Mouse (Mus musculus) midbrain, embryonic 16.5 days (tissue): ENCODE measurements around the gene Myh13. TPM values are rescaled to one million over a fixed set of nuclear protein-coding genes. Genes with fewer than 3 reads are reported as not detected.

Source experiments
- ATAC-seq: fragments of 200-750 bp; cut with Nextera tagmentation; 2 replicates; pipeline ENCODE4 v1.8.0; 2017; ENCODE audit warnings: moderate TSS enrichment
- H3K27ac ChIP-seq: fragments of 300-500 bp; sonication (generic); 2 replicates; pipeline ENCODE4 v1.5.1; 2014; ENCODE audit warnings: mild to moderate bottlenecking, low read length, mixed read lengths
- H3K27me3 ChIP-seq: fragments of 300-500 bp; sonication (generic); 2 replicates; pipeline ENCODE4 v1.6.1; 2014; ENCODE audit warnings: low read depth, low read length, mixed read lengths; ENCODE audit not compliant: control insufficient read depth, insufficient read depth
- H3K36me3 ChIP-seq: fragments of 300-500 bp; sonication (generic); 2 replicates; pipeline ENCODE4 v1.6.1; 2014; ENCODE audit warnings: mild to moderate bottlenecking, low read length, moderate library complexity, mixed read lengths; ENCODE audit not compliant: control insufficient read depth, insufficient read depth
- H3K4me1 ChIP-seq: fragments of 300-500 bp; sonication (generic); 2 replicates; pipeline ENCODE4 v1.6.1; 2014; ENCODE audit warnings: mild to moderate bottlenecking, low read length, mixed read lengths; ENCODE audit not compliant: control insufficient read depth, insufficient read depth
- H3K4me2 ChIP-seq: fragments of 300-500 bp; sonication (generic); 2 replicates; pipeline ENCODE4 v1.6.1; 2014; ENCODE audit warnings: mild to moderate bottlenecking, low read length, mixed read lengths
- H3K4me3 ChIP-seq: fragments of 300-500 bp; sonication (generic); 2 replicates; pipeline ENCODE4 v1.5.1; 2014; ENCODE audit warnings: low read depth, mild to moderate bottlenecking, low read length, moderate library complexity, mixed read lengths
- H3K9ac ChIP-seq: fragments of 300-500 bp; sonication (generic); 2 replicates; pipeline ENCODE4 v1.6.1; 2014; ENCODE audit warnings: low read depth, low read length, mixed read lengths
- H3K9me3 ChIP-seq: fragments of 300-500 bp; sonication (generic); replicated peaks from 2 replicates; pipeline ENCODE4 v1.6.1; 2014; ENCODE audit warnings: mild to moderate bottlenecking, low read length, mixed read lengths; ENCODE audit not compliant: control insufficient read depth, poor library complexity, severe bottlenecking
- WGBS: fragments of 180-500 bp; shearing (Covaris S2); extraction: QIAGEN DNeasy Blood & Tissue Kit; methylation state at CpG from one replicate; pipeline ENCODE4 v1.1.7; 2014; 5-methylcytosine and 5-hydroxymethylcytosine counted together
- polyA plus RNA-seq: library from polyadenylated mRNA; unstranded; fragments of >200 nt; fragmentation: Nextera tagmentation; extraction: Ambion mirVana; gene quantifications from 2 replicates; pipeline ENCODE4 v1.2.1, GENCODE M21; 2015

Myh13 gene
- polyA plus RNA-seq, 1 experiment from 2014 or later, result 0.29 TPM

- 83% methylated on average over 4 of the region's 4 CpGs for WGBS
- ATAC-seq, result no peak
- no peaks in the 10 kb centered on the region for H3K27me3 ChIP-seq
- H3K4me3 ChIP-seq, result no peak overlapping the region
- H3K4me1 ChIP-seq, result no peaks in the 10 kb centered on the region; the same call in 1 of the 2 replicates
- no peaks in the 10 kb centered on the region for H3K9me3 ChIP-seq
- H3K9ac ChIP-seq, result no peak overlapping the region
- H3K36me3 ChIP-seq, result no peaks in the 10 kb centered on the region
- H3K27ac ChIP-seq, result no peak overlapping the region
- H3K4me2 ChIP-seq, result no peak overlapping the region
Measured at GRCm38 (mm10) chr11:67381833-67382232, 60.4 kb downstream of the Myh13 start.

- H3K4me2 ChIP-seq, result no peak overlapping the region
- no peak overlapping the region for H3K9ac ChIP-seq
- H3K4me3 ChIP-seq, result no peak overlapping the region
- H3K9me3 ChIP-seq, result no peaks in the 10 kb centered on the region
- no peaks in the 10 kb centered on the region for H3K36me3 ChIP-seq
- no peaks in the 10 kb centered on the region; the same call in 1 of the 2 replicates for H3K4me1 ChIP-seq
- no peak overlapping the region for H3K27ac ChIP-seq
- ATAC-seq, result no peak
- no peaks in the 10 kb centered on the region for H3K27me3 ChIP-seq
- 90% methylated on average over 7 of the region's 7 CpGs for WGBS
Measured at GRCm38 (mm10) chr11:67384653-67385052, 63.2 kb downstream of the Myh13 start.

DNA sequence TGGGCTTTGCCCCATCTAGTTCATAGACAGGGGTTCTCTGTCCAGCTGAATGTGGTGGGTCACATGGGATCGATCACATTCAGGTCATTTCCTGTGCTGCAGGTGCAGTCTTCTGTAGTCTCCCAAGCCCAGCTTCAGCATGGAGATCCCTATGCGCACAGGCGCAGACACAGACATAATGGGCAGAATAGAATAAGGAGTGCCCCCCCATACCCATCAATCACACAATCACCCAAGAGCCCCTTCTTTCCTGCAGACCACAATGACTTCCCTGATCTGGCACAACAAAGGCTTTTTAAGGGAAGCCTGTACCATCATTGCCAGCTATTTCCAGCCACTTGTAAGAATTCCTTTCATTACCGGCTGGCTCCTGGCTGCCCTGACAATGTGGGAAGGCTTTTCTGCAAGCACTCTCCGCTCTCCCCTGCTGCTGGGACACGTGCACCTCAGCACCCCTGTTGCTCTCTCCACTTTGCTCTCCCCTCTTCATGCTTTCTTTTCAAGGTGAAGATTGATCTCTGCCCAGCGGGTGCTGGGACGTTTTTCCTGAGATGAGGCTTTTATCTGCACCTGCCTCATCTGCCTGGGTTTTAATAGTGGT, 65.5 kb downstream of the Myh13 start:
- Histone ChIP-seq H3K4me1 (no peaks in the 10 kb centered on the region), H3K4me3 (no peak overlapping the region), H3K27ac (peak overlapping the region; percentile 56), H3K9ac (no peak overlapping the region), H3K4me2 (no peak overlapping the region), H3K9me3 (no peaks in the 10 kb centered on the region), H3K36me3 (no peaks in the 10 kb centered on the region), H3K27me3 (no peaks in the 10 kb centered on the region)
- peak; percentile 68; the same call in 1 of the 2 replicates for ATAC-seq
- WGBS, result 28% methylated on average over 8 of the region's 8 CpGs

DNA sequence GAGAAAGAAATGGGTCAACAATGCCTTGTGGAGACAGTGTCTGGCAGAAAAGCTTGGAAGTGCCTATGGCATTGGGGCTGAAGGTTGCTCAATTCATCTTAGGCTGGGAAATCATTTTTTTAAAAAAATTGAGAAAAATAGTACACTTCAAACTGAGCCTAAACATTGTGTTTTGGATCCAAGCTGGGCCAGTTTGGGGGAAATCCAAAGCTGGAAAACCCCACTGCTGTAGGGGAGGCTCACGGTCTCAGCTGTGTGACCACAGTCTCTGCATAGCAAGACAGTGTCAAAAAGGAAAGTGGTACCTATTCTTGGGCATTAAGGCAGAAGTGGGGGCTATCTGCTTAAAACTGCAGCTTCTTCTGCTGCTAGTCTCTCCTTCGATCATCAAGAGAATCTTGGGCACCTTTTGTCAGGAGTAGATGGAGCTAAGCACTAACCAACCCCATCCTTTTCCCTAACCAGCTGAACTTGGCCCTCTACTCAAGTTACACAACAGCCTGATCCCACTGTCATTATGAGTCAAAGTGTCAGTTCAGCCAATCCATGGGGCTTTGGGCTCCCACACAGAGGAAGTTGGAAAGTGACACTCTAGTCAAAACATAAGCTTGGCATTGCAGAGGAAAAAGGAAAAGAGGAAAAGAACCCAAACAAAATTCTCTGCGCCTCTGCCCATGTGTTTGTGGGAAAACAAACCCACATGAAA, 69.4 kb downstream of the Myh13 start:
- no peaks in the 10 kb centered on the region for H3K36me3 ChIP-seq
- ATAC-seq, result no peak
- WGBS, result 90% methylated on average over 3 of the region's 3 CpGs

GRCm38 (mm10) chr11:67392369-67392768, 70.9 kb downstream of the Myh13 start:
- no peaks in the 10 kb centered on the region for H3K36me3 ChIP-seq
- no peak overlapping the region for H3K27ac ChIP-seq
- 89% methylated on average over 3 of the region's 3 CpGs for WGBS
- ATAC-seq, result no peak
- H3K4me2 ChIP-seq, result no peak overlapping the region
- no peaks in the 10 kb centered on the region for H3K27me3 ChIP-seq
- no peaks in the 10 kb centered on the region for H3K4me1 ChIP-seq
- H3K4me3 ChIP-seq, result no peak overlapping the region
- no peak overlapping the region for H3K9ac ChIP-seq
- H3K9me3 ChIP-seq, result no peaks in the 10 kb centered on the region

More for the DNA sequence above, 69.4 kb downstream of the Myh13 start:
- H3K9ac ChIP-seq, result no peak overlapping the region
- H3K4me2 ChIP-seq, result no peak overlapping the region
- no peaks in the 10 kb centered on the region for H3K9me3 ChIP-seq
- no peak overlapping the region for H3K4me3 ChIP-seq
- no peaks in the 10 kb centered on the region for H3K4me1 ChIP-seq
- H3K27me3 ChIP-seq, result no peaks in the 10 kb centered on the region
- H3K27ac ChIP-seq, result no peak overlapping the region

DNA sequence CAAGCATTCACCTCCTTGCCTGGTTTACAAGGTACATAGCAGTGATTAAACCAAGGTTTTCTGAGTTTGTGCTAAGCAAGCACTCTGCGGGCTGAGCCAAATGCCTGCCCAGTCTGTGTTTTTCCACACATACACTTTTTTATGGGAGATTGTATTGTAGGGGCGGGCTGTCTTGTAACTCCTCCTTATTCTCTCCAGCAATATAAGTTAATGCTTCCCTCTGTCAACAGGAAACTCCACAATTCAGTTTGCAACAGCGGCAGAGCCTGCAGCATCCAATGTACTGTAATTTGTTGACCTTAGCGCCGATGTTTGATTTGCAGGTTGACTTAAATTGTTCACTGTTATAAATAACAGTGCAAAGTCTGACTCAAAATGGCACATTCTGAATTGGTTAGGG, 79.5 kb downstream of the Myh13 start:
- H3K27ac ChIP-seq, result no peak overlapping the region
- 88% methylated on average over 5 of the region's 5 CpGs for WGBS
- no peaks in the 10 kb centered on the region for H3K9me3 ChIP-seq
- H3K4me3 ChIP-seq, result no peak overlapping the region
- H3K36me3 ChIP-seq, result no peaks in the 10 kb centered on the region
- no peak overlapping the region for H3K9ac ChIP-seq
- ATAC-seq, result no peak
- H3K27me3 ChIP-seq, result no peaks in the 10 kb centered on the region
- no peaks in the 10 kb centered on the region for H3K4me1 ChIP-seq
- H3K4me2 ChIP-seq, result no peak overlapping the region

DNA sequence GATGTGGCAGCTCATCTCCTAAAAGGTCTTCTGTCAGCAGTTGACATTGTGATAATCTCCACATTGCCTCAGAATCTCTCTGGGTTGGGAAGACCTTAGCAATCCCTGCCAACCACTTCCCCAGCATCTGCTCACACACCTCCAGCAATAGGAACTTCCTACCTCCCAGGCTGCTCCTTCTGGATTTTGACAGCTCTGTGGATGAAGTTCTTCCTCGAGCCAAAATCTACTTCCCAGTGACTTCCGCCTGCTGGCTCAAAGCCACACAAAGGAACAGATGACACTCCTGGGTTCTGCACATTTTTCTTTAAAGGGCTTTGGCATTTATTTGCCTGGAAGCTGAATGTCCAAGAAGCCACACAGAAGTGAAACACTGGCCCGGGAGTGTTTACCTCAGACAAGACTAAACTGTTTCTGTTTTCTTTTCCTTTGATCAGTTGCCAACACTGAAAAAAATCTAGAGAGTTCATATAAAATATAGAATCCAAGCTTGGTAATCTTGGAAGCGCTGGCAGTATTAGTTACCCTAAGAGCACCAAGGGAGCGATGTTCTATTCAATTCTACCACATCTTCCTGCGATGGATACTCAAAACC, 93.0 kb downstream of the Myh13 start:
- Histone ChIP-seq H3K9me3 (no peaks in the 10 kb centered on the region), H3K4me2 (no peak overlapping the region), H3K4me1 (no peaks in the 10 kb centered on the region), H3K27me3 (no peaks in the 10 kb centered on the region), H3K27ac (no peak overlapping the region), H3K4me3 (no peak overlapping the region), H3K9ac (no peak overlapping the region), H3K36me3 (no peaks in the 10 kb centered on the region)
- ATAC-seq, result no peak
- 82% methylated on average over 6 of the region's 6 CpGs for WGBS
